Mouse (Mus musculus) erythroblast, embryonic 14.5 days (primary cell): ENCODE measurements around the gene Cfap69. TPM values are rescaled to one million over a fixed set of nuclear protein-coding genes. Genes with fewer than 3 reads are reported as not detected.

ENCODE experiments used
- H3K27me3 ChIP-seq: 2 replicates; pipeline ENCODE4 v1.6.1; 2012; ENCODE audit warnings: inconsistent platforms; ENCODE audit not compliant: control insufficient read depth
- H3K36me3 ChIP-seq: 2 replicates; pipeline ENCODE4 v1.6.1; 2012; ENCODE audit warnings: mild to moderate bottlenecking, inconsistent platforms; ENCODE audit not compliant: control insufficient read depth
- H3K4me1 ChIP-seq: 2 replicates; pipeline ENCODE4 v1.6.1; 2012; ENCODE audit warnings: inconsistent platforms; ENCODE audit not compliant: control insufficient read depth
- H3K4me3 ChIP-seq: replicated peaks from 2 replicates; pipeline ENCODE3; 2012; ENCODE audit warnings: moderate library complexity, mild to moderate bottlenecking, inconsistent platforms
- H3K9me3 ChIP-seq: 2 replicates; pipeline ENCODE4 v1.6.1; 2012; ENCODE audit warnings: low read length, inconsistent platforms, mixed read lengths; ENCODE audit not compliant: control insufficient read depth
- GATA1 ChIP-seq: IDR thresholded peaks from 2 replicates; pipeline ENCODE4 v1.6.1; 2012; ENCODE audit warnings: low read length, inconsistent platforms, mixed read lengths
- TAL1 ChIP-seq: IDR thresholded peaks from 3 replicates; pipeline ENCODE4 v1.6.1; 2012; ENCODE audit warnings: low read length, inconsistent platforms, mixed read lengths
- polyA plus RNA-seq: library from polyadenylated mRNA; stranded (reverse); fragments of >175 nt; gene quantifications from 2 replicates; pipeline ENCODE4 v1.2.3, GENCODE M21; 2012

Gene Cfap69
- 0.01 TPM in 1 of 2 replicates, not detected in the other for polyA plus RNA-seq

DNA sequence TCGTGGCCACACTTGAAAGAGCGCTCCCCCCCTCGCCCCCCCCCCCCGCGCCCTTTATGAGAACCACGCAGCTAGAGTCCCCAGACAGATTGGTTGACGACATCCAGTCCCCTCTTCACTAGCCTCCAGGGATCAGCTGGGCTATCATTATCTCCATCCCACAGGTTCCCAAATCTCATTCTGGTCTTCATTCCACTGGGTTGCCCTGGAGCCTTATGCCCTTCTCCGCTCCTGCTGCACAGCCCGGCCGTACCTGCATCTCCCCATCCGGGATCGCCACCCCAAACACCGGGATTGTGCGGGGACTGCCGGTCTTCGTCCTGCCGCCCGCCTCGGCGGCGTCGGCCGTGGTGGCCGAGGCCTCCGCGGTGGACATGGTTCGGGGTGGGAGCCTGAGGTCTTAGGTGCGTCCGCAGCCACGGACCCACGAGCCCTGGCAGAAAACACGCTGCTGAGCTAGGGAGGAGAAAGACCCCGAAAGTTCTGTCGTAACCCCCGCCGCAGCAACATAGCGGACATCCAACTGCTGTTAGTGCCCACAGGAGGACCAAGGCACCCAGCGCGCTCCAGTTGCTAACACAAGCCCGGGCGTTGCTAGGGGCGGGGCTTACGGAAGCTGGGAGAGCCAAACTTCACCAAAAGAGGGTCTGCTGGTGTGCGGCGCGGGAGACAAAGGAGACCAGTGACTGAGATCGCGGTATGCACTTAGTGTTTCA, at the start of gene Cfap69:
TSS of gene Cfap69 (minus strand) at position 585 of the 716 bp plus-strand sequence.
- Histone ChIP-seq H3K9me3 (no peaks in the 10 kb centered on the region), H3K4me3 (peak within 1 kb of the TSS; percentile 46), H3K36me3 (no peaks in the 10 kb centered on the region), H3K27me3 (peaks cover 14% of the 10 kb centered on the region), H3K4me1 (0 out of 2 replicates have a peak, but pooled peaks cover 2% of the 10 kb centered on the region)
- TF ChIP-seq TAL1 = no peak
- no peak for TF ChIP-seq GATA1

DNA sequence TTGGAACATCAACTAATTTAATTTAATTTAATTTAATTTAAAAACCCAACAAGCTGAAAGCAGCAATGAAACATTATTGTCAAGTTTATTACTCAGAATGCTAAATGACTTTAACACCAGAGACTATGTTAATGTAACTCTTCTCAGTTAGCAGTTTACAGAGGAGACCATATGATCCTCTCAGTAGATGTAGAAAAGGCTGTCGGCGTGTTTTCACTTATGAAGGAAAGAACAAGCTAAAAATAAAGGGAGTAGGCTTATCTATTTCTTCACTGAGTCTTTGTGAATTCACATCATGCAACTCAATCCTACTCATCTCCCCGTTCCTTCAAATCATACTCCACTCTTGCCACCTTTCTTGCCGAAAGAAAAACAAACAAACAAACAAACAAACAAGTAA, 47.0 kb upstream of the Cfap69 start:
- Histone ChIP-seq H3K4me3 (no peak overlapping the region), H3K4me1 (no peaks in the 10 kb centered on the region), H3K36me3 (no peaks in the 10 kb centered on the region), H3K27me3 (no peaks in the 10 kb centered on the region), H3K9me3 (no peaks in the 10 kb centered on the region)
- no peak for TF ChIP-seq TAL1
- no peak for TF ChIP-seq GATA1

DNA sequence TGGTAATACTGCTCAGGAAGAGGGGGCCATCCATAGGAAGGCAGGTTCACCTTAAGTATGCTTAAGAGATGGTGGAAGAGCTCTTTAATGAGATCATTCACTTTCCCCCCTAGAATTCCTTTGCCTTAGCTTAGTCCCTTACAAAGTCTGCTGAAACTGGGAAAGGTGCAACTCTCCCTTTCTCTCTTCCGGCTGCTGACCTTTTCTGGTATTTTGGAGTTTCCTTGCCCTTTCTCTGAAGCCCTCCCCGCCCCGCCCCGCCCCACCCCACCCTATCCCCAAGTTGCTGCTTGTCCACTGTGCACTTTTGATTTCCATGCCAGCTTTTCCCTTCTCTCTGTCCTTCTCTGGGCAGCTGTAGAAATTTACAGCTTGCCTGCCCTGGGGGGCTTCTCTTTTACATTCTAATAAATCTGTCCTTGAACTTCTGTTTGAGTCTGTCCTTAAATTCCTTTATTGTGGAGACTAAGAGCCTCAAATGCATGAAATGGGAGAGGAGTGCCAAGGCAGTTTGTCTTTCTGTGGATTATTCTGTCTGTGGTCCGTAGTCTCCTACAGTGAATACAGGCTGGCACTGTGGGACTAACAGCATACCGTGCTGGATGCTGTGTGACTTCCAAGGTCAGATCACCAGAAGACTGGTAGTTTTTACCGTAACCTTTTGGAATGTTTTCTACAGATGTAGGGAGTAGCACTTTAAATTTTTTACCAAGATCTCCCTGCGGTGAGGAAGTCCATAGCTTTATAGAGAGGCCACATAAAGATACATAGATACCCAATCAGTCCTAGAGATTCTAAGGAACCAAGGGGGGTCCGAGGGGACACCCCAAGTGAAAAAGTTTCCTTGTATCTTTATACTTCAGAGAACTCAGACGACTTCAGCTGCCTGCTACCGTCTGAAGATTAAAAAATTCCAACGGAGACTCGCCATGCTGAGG, 43.6 kb upstream of the Cfap69 start:
- no peaks in the 10 kb centered on the region for H3K36me3 ChIP-seq
- no peaks in the 10 kb centered on the region for H3K9me3 ChIP-seq
- no peaks in the 10 kb centered on the region for H3K4me1 ChIP-seq
- no peak overlapping the region for H3K4me3 ChIP-seq
- TF ChIP-seq GATA1 = no peak
- TF ChIP-seq TAL1 = no peak
- no peaks in the 10 kb centered on the region for H3K27me3 ChIP-seq

DNA sequence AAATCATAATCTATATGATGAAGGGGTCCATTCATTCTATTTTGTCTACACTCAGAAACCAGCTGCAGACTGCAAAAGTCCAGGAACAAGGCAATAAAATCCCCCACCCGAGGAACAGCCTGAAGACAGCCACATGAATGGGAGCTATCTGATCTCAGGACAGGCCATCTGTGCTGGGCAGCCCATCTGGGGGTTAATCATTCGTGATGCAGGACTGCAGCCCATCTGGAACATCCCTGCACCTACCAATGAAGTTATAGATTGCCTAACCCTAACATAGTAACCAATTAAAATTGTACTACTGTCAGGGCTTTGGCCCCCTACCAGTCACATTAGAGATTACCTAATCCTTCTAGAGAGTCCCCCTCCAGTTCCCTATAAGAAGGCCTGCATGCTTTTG, 41.0 kb upstream of the Cfap69 start:
- H3K36me3 ChIP-seq = no peaks in the 10 kb centered on the region
- no peaks in the 10 kb centered on the region for H3K27me3 ChIP-seq
- H3K9me3 ChIP-seq = no peaks in the 10 kb centered on the region
- TF ChIP-seq TAL1 = no peak
- no peak for TF ChIP-seq GATA1
- H3K4me1 ChIP-seq = no peaks in the 10 kb centered on the region
- H3K4me3 ChIP-seq = no peak overlapping the region

DNA sequence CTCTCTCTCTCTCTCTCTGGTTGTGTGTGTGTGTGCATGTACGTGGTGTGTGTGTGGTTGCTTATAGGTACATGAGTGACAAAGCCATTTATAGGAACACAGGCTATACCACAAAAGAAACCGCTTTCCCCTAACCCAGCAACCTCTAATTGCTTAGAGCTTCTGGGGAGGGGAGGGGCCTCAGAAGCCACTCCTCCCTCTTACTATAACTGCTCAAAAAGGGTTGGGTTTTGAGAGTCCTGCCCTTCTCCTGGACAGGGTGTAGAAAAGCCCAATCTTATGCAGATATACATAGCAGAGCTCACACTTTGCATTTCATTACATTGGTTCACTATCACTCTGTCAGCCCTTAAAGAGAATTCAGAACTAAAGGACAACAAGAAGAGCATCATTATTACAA, 36.3 kb upstream of the Cfap69 start:
- TF ChIP-seq TAL1 = no peak
- TF ChIP-seq GATA1 = no peak
- Histone ChIP-seq H3K27me3 (no peaks in the 10 kb centered on the region), H3K36me3 (no peaks in the 10 kb centered on the region), H3K4me3 (no peak overlapping the region), H3K9me3 (no peaks in the 10 kb centered on the region), H3K4me1 (no peaks in the 10 kb centered on the region)

DNA sequence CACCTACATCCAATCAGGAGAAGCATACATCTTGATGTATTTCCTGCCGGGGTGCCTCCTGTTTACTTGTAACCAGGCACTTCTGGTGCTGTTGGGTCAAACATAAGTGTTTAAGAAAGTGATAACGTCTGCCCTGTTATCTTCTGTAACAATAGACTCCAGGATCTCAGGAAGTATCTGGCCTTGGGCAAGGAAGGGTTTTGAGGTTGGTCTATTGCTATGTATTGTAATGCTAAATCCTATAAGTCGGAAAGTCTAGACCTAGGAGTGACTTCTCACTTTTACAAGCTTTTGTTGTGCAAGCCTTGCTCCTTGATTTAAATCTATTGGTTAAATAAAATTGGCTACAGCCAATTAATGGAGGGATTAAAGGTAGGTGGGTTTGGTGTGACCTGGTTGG, 34.8 kb upstream of the Cfap69 start:
- Histone ChIP-seq H3K4me3 (no peak overlapping the region), H3K4me1 (no peaks in the 10 kb centered on the region), H3K27me3 (peaks cover 9% of the 10 kb centered on the region), H3K9me3 (no peaks in the 10 kb centered on the region), H3K36me3 (no peaks in the 10 kb centered on the region)
- TF ChIP-seq GATA1 (no peak), TAL1 (no peak)

DNA sequence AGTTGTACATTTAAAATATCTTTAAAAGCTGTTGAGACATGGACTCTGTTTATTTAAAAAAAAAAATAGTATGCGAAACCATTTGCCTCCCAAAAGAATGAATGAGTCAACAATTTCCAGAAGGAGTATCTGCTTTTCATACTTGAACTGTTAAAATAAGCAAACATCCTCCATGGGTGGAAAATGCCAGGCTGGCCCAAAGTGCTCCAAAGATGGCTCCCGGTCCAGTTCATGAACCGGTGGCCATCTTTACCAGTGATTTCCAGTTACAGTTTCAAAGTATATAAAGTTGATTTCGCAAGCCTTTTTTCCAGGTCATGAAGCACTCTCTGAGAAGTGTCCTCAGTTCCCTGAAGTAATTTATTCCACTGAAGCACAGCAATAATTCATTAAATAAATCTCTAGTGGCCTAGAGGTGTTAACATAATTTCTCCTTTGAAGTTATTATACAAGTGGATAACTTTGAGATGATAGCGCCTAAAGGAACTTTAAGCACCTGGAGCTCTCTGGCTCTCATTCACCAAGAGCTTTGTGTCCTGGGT, 31.4 kb upstream of the Cfap69 start:
- TF ChIP-seq TAL1 = no peak
- no peak for TF ChIP-seq GATA1
- Histone ChIP-seq H3K4me3 (no peak overlapping the region), H3K9me3 (no peaks in the 10 kb centered on the region), H3K4me1 (no peaks in the 10 kb centered on the region), H3K36me3 (no peaks in the 10 kb centered on the region), H3K27me3 (peaks cover 26% of the 10 kb centered on the region)

DNA sequence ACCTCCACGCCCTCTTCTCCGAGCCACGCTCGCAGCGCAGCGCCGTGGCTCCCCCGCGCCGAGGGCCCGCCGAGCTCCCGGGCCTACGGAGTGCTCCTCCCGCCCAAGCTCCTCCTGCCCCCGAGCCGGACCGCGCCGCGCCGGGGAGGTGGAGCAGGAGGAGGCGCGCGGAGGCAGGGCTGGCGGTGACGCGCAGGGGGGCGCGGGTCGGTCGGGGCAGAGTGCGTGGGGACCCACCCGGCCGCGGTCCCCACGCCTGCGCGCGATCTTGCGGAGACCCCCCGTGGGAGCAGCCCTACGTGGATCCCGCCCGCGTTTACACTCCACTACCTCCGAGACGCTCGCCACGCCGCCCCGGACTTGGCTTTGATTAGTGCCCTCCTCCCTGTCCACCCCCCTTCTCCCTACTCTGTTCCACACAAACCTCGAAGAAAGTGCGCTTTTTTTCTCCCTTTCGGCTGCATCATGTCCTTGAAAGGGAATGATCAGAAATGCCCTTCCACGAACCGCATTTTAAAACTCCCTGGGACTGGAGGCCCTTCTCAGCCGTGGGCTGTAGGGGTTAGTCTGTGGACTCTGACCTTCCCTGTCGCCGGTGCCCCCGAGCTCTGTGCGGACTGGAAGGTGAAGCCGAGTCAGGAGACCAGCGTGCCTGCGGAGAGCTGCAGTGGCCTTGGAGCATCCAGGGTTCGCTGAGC, 30.1 kb upstream of the Cfap69 start, which contains the start of gene Steap2:
TSS of gene Steap2 (minus strand) at position 623 of the 698 bp plus-strand sequence.
- Histone ChIP-seq H3K4me3 (peak within 1 kb of the TSS; percentile 54), H3K4me1 (no peaks in the 10 kb centered on the region)
- TF ChIP-seq TAL1 (no peak), GATA1 (no peak)

DNA sequence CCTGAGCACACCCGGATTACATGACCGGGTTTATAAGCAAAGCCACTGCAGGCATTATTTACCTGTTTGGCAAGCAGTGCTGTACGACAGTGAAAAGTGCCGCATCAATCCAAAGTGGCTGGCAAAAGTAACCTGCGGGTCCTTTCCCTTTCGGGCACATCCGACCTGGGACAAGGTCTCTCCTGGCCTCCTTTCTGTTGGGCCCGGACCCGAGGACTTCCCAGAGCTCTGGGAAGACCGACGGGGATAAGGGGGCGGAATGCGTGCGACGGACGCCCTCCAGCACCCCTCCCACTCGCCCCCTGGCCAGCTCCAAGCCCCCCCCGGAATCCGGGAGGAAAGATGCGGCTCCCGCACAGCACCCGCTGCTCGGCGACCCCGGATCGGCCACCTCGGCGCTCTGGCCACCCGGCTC, 29.5 kb upstream of the Cfap69 start:
- H3K36me3 ChIP-seq = no peaks in the 10 kb centered on the region
- H3K9me3 ChIP-seq = no peaks in the 10 kb centered on the region
- H3K4me3 ChIP-seq = peak overlapping the region; percentile 54
- peaks cover 26% of the 10 kb centered on the region for H3K27me3 ChIP-seq
- no peaks in the 10 kb centered on the region for H3K4me1 ChIP-seq
- no peak for TF ChIP-seq TAL1
- no peak for TF ChIP-seq GATA1

More for the DNA sequence above, 30.1 kb upstream of the Cfap69 start, which contains the start of gene Steap2:
- no peaks in the 10 kb centered on the region for H3K9me3 ChIP-seq
- H3K36me3 ChIP-seq = no peaks in the 10 kb centered on the region
- peaks cover 26% of the 10 kb centered on the region for H3K27me3 ChIP-seq
